Mouse (Mus musculus) cerebellum, adult 9-11 months (tissue): ENCODE data around the gene Selenbp1.
"Not testable (repeated sequence)": the region's sequence is repeated elsewhere in the genome, so short reads cannot be mapped to it uniquely, and the experiment has no call there.

Source experiments
- DNase-seq: peaks from one replicate; pipeline ENCODE4 v3.0.0; 2022

Selenbp1 gene

GRCm38 (mm10) chr3:94933604-94934003 is 748 bp downstream of the Selenbp1 start:
- DNase-seq = not testable (repeated sequence)

GRCm38 (mm10) chr3:94934564-94934963 is 1.7 kb downstream of the Selenbp1 start:
- DNase-seq = not testable (repeated sequence)

GRCm38 (mm10) chr3:94935332-94935731 is 2.5 kb downstream of the Selenbp1 start:
- DNase-seq = not testable (repeated sequence)

GRCm38 (mm10) chr3:94936147-94936546 is 3.3 kb downstream of the Selenbp1 start:
- DNase-seq = not testable (repeated sequence)

GRCm38 (mm10) chr3:94937194-94937593 is 4.3 kb downstream of the Selenbp1 start:
- DNase-seq = not testable (repeated sequence)

GRCm38 (mm10) chr3:94940033-94940432 is 7.2 kb downstream of the Selenbp1 start:
- not testable (repeated sequence) for DNase-seq

GRCm38 (mm10) chr3:94942211-94942967 is 9.5 kb downstream of the Selenbp1 start:
- not testable (repeated sequence) for DNase-seq

- DNase-seq = not testable (repeated sequence)
These were observed 10.8 kb downstream of the Selenbp1 start for GRCm38 (mm10) chr3:94943706-94944105.

GRCm38 (mm10) chr3:94948066-94948614 is 15.3 kb downstream of the Selenbp1 start:
- DNase-seq = no peak

- no peak for DNase-seq
These were observed 16.8 kb downstream of the Selenbp1 start for GRCm38 (mm10) chr3:94949645-94950044.

GRCm38 (mm10) chr3:94952806-94953205 is 19.9 kb downstream of the Selenbp1 start:
- DNase-seq = peak; percentile 82

GRCm38 (mm10) chr3:94953384-94953763 is 20.5 kb downstream of the Selenbp1 start:
- no peak for DNase-seq

GRCm38 (mm10) chr3:94953764-94954616 is 21.1 kb downstream of the Selenbp1 start, which contains the start of gene Rfx5:
TSS of gene Rfx5 (plus strand) at chr3:94954075.
- DNase-seq = peak; percentile 97

GRCm38 (mm10) chr3:94958295-94958694 is 25.4 kb downstream of the Selenbp1 start:
- DNase-seq = no peak

- DNase-seq = no peak
These were observed 27.0 kb downstream of the Selenbp1 start for GRCm38 (mm10) chr3:94959871-94960270.

- no peak for DNase-seq
These were observed 27.5 kb downstream of the Selenbp1 start for GRCm38 (mm10) chr3:94960322-94960721.

- no peak for DNase-seq
These were observed 32.1 kb downstream of the Selenbp1 start for GRCm38 (mm10) chr3:94964989-94965388.

GRCm38 (mm10) chr3:94965878-94966277 is 33.0 kb downstream of the Selenbp1 start:
- DNase-seq = no peak

- DNase-seq = peak; percentile 23
These were observed 39.7 kb downstream of the Selenbp1 start for GRCm38 (mm10) chr3:94972552-94972951.

GRCm38 (mm10) chr3:94973620-94974019 is 40.8 kb downstream of the Selenbp1 start:
- DNase-seq = no peak

GRCm38 (mm10) chr3:94974026-94974527 is 41.2 kb downstream of the Selenbp1 start:
- no peak for DNase-seq

- DNase-seq = peak; percentile 88
These were observed 41.9 kb downstream of the Selenbp1 start, which contains the start of gene Pi4kb for GRCm38 (mm10) chr3:94974528-94975422. TSS of gene Pi4kb (plus strand) at chr3:94974731.
